ENCODE assay signal across 8 mouse cellular contexts in genomic region chr4:55651051-55651763, GRCm38 (mm10).
DNase-seq lines count a peak whose midpoint lies in the region; ATAC-seq and TF ChIP-seq lines count a peak whose summit lies in the region.

No protein-coding gene starts in this region.

- peak; percentile 85 for ATAC-seq in embryonic facial prominence, embryonic 13.5 days (ENCODE audit: insufficient number of reproducible peaks, insufficient read depth, low FRiP score, low TSS enrichment, low read depth)
- ATAC-seq in kidney, embryonic 15.5 days (replicated peaks; ENCODE audit: low FRiP score): peak; percentile 92
- peak; percentile 95 for ATAC-seq in limb, embryonic 14.5 days (ENCODE audit: low FRiP score, low read depth)
- peak; percentile 91 for ATAC-seq in midbrain, embryonic 16.5 days

- TF ChIP-seq POLR2A in limb, embryonic 14.5 days (IDR thresholded peaks at IDR 0.05; ENCODE audit: borderline replicate concordance, extremely low read depth, insufficient read depth, insufficient read length): peak; percentile 77; the same call in 1 of the 2 replicates

- H3K27me3 ChIP-seq in embryonic facial prominence, embryonic 13.5 days: 0 out of 2 replicates have a peak, but pooled peaks cover 13% of the 10 kb centered on the region
- peaks cover 23% of the 10 kb centered on the region for H3K27me3 ChIP-seq in kidney, embryonic 15.5 days
- no peaks in the 10 kb centered on the region; the same call in 1 of the 2 replicates for H3K27me3 ChIP-seq in limb, embryonic 14.5 days (ENCODE audit: control insufficient read depth, insufficient read depth, low read length)
- H3K27me3 ChIP-seq in midbrain, embryonic 16.5 days (ENCODE audit: control insufficient read depth, insufficient read depth, low read depth, low read length): no peaks in the 10 kb centered on the region

- H3K36me3 ChIP-seq in embryonic facial prominence, embryonic 13.5 days: no peaks in the 10 kb centered on the region
- H3K36me3 ChIP-seq in kidney, embryonic 15.5 days: no peaks in the 10 kb centered on the region
- no peaks in the 10 kb centered on the region for H3K36me3 ChIP-seq in limb, embryonic 14.5 days (ENCODE audit: control insufficient read depth, insufficient read depth, low read length)
- H3K36me3 ChIP-seq in midbrain, embryonic 16.5 days (ENCODE audit: control insufficient read depth, insufficient read depth, low read length): no peaks in the 10 kb centered on the region

- peak; percentile 86 to 89 for DNase-seq in adrenal gland, postnatal 36 days
- peak; percentile 97 to 98 for DNase-seq in heart, adult 9 months (ENCODE audit: low spot score in 2 of 2)
- DNase-seq in limb, embryonic 14.5 days (ENCODE audit: low spot score): peak; percentile 95
- peak; percentile 30 to 46 for DNase-seq in spleen, adult 18-20 months
- DNase-seq in c-Kit-positive CD71-positive TER-119-positive erythroid progenitor cells, embryonic 14.5 days (ENCODE audit: low spot score): no peak

- H3K9ac ChIP-seq in embryonic facial prominence, embryonic 13.5 days: peak overlapping the region; percentile 69
- H3K9ac ChIP-seq in kidney, embryonic 15.5 days: peak overlapping the region; percentile 62
- H3K9ac ChIP-seq in limb, embryonic 14.5 days (ENCODE audit: low read depth, low read length, severe bottlenecking): peak overlapping the region; percentile 67
- H3K9ac ChIP-seq in midbrain, embryonic 16.5 days (ENCODE audit: low read depth, low read length): peak overlapping the region; percentile 81

- peak overlapping the region; percentile 47 for H3K4me3 ChIP-seq in embryonic facial prominence, embryonic 13.5 days
- peak overlapping the region; percentile 59 for H3K4me3 ChIP-seq in kidney, embryonic 15.5 days (replicated peaks)
- peak overlapping the region; percentile 52 for H3K4me3 ChIP-seq in limb, embryonic 14.5 days (replicated peaks; ENCODE audit: low read length)
- H3K4me3 ChIP-seq in midbrain, embryonic 16.5 days (ENCODE audit: low read depth, low read length): peak overlapping the region; percentile 63

- peaks cover 45% of the 10 kb centered on the region for H3K4me1 ChIP-seq in embryonic facial prominence, embryonic 13.5 days
- H3K4me1 ChIP-seq in kidney, embryonic 15.5 days: peaks cover 11% of the 10 kb centered on the region
- peaks cover 42% of the 10 kb centered on the region for H3K4me1 ChIP-seq in limb, embryonic 14.5 days (ENCODE audit: control insufficient read depth, insufficient read depth, low read length)
- peaks cover 16% of the 10 kb centered on the region for H3K4me1 ChIP-seq in midbrain, embryonic 16.5 days (ENCODE audit: control insufficient read depth, insufficient read depth, low read length)

- H3K9me3 ChIP-seq in embryonic facial prominence, embryonic 13.5 days: no peaks in the 10 kb centered on the region
- no peaks in the 10 kb centered on the region for H3K9me3 ChIP-seq in kidney, embryonic 15.5 days (replicated peaks)
- no peaks in the 10 kb centered on the region for H3K9me3 ChIP-seq in limb, embryonic 14.5 days (ENCODE audit: control insufficient read depth, low read length)
- no peaks in the 10 kb centered on the region for H3K9me3 ChIP-seq in midbrain, embryonic 16.5 days (replicated peaks; ENCODE audit: control insufficient read depth, low read length, poor library complexity, severe bottlenecking)

- peak overlapping the region; percentile 75 for H3K4me2 ChIP-seq in embryonic facial prominence, embryonic 13.5 days
- H3K4me2 ChIP-seq in kidney, embryonic 15.5 days: peak overlapping the region; percentile 90
- H3K4me2 ChIP-seq in limb, embryonic 14.5 days (replicated peaks; ENCODE audit: low read depth, low read length, severe bottlenecking): peak overlapping the region; percentile 51
- peak overlapping the region; percentile 86 for H3K4me2 ChIP-seq in midbrain, embryonic 16.5 days (ENCODE audit: low read length)

- under 1% methylated on average over 55 of the region's 56 CpGs for WGBS in embryonic facial prominence, embryonic 13.5 days
- under 1% methylated on average over 51 of the region's 56 CpGs for WGBS in kidney, embryonic 15.5 days
- under 1% methylated on average over 48 of the region's 56 CpGs for WGBS in limb, embryonic 14.5 days
- under 1% methylated on average over 54 of the region's 56 CpGs for WGBS in midbrain, embryonic 16.5 days

- peak overlapping the region; percentile 97 for H3K27ac ChIP-seq in embryonic facial prominence, embryonic 13.5 days
- H3K27ac ChIP-seq in kidney, embryonic 15.5 days: peak overlapping the region; percentile 96
- peak overlapping the region; percentile 91 for H3K27ac ChIP-seq in limb, embryonic 14.5 days (replicated peaks; ENCODE audit: low read depth, low read length)
- H3K27ac ChIP-seq in midbrain, embryonic 16.5 days (ENCODE audit: low read length): peak overlapping the region; percentile 92
